Mouse (Mus musculus): ENCODE data around the gene Gm4131.

GRCm38 (mm10) chr14:62422265-62422664, 144.5 kb downstream of the Gm4131 start:
- TF ChIP-seq CTCF (IDR thresholded peaks at IDR 0.05; ENCODE audit: extremely low read depth, insufficient read depth, low read length) (no peak), POLR2A (IDR thresholded peaks at IDR 0.05; ENCODE audit: extremely low read depth, insufficient read depth, low read length) (no peak)
